Mouse (Mus musculus) bone marrow macrophage, adult 2 months (primary cell): ENCODE measurements around the gene Ctnna3. TPM values are rescaled to one million over a fixed set of nuclear protein-coding genes. Genes with fewer than 3 reads are reported as not detected.
"Not testable (repeated sequence)": the region's sequence is repeated elsewhere in the genome, so short reads cannot be mapped to it uniquely, and the experiment has no call there.

Experiments used
- H3K27ac ChIP-seq: 2 replicates; pipeline ENCODE4 v1.5.1; 2012; ENCODE audit warnings: low read depth, low read length; ENCODE audit not compliant: insufficient read depth
- H3K4me1 ChIP-seq: 2 replicates; pipeline ENCODE4 v1.6.1; 2012; ENCODE audit warnings: low read length; ENCODE audit not compliant: control insufficient read depth, insufficient read depth
- H3K4me3 ChIP-seq: 2 replicates; pipeline ENCODE4 v1.5.1; 2012; ENCODE audit warnings: mild to moderate bottlenecking, low read length, moderate library complexity; ENCODE audit not compliant: insufficient read depth
- CTCF ChIP-seq: IDR thresholded peaks from 2 replicates; pipeline ENCODE4 v1.5.1; 2012; ENCODE audit warnings: low read depth, mild to moderate bottlenecking, low read length, moderate library complexity
- POLR2A ChIP-seq: IDR thresholded peaks from 2 replicates; pipeline ENCODE4 v1.6.1; 2012; ENCODE audit warnings: mild to moderate bottlenecking, low read depth, low read length, borderline replicate concordance
- polyA plus RNA-seq: library from polyadenylated mRNA; stranded (reverse); fragments of >200 nt; gene quantifications from 2 replicates; pipeline ENCODE4 v1.2.4, GENCODE M21; 2012; ENCODE audit not compliant: missing spikeins, insufficient read depth, insufficient read length

Gene Ctnna3
- polyA plus RNA-seq, 1 experiment: not detected

- Histone ChIP-seq H3K4me3 (no peak overlapping the region), H3K27ac (no peak overlapping the region), H3K4me1 (no peaks in the 10 kb centered on the region)
- no peak for TF ChIP-seq POLR2A
- TF ChIP-seq CTCF: no peak
Measured at GRCm38 (mm10) chr10:63403636-63404035, 26.3 kb upstream of the Ctnna3 start.

- H3K4me3 ChIP-seq: no peak overlapping the region
- no peaks in the 10 kb centered on the region for H3K4me1 ChIP-seq
- H3K27ac ChIP-seq: no peak overlapping the region
- TF ChIP-seq POLR2A (no peak), CTCF (no peak)
Measured at GRCm38 (mm10) chr10:63410162-63410956, 19.5 kb upstream of the Ctnna3 start.

GRCm38 (mm10) chr10:63411674-63412073 lies 18.2 kb upstream of the Ctnna3 start:
- not testable (repeated sequence) for H3K27ac ChIP-seq, H3K4me1 ChIP-seq, H3K4me3 ChIP-seq

- no peak for TF ChIP-seq POLR2A
- no peak for TF ChIP-seq CTCF
- H3K27ac ChIP-seq: no peak overlapping the region
- no peak overlapping the region for H3K4me3 ChIP-seq
- peaks cover 12% of the 10 kb centered on the region for H3K4me1 ChIP-seq
Measured at GRCm38 (mm10) chr10:63412756-63413155, 17.1 kb upstream of the Ctnna3 start.

GRCm38 (mm10) chr10:63415287-63415686 lies 14.6 kb upstream of the Ctnna3 start:
- Histone ChIP-seq H3K4me3 (no peak overlapping the region), H3K4me1 (peaks cover 12% of the 10 kb centered on the region), H3K27ac (no peak overlapping the region)
- TF ChIP-seq POLR2A: no peak

- H3K4me3 ChIP-seq: peak overlapping the region; percentile 38
- no peak overlapping the region for H3K27ac ChIP-seq
- peaks cover 12% of the 10 kb centered on the region for H3K4me1 ChIP-seq
- TF ChIP-seq CTCF: no peak
- TF ChIP-seq POLR2A: no peak
Measured at GRCm38 (mm10) chr10:63415850-63416249, 14.0 kb upstream of the Ctnna3 start.

- peaks cover 12% of the 10 kb centered on the region for H3K4me1 ChIP-seq
- H3K27ac ChIP-seq: no peak overlapping the region
- no peak for TF ChIP-seq CTCF
- no peak overlapping the region for H3K4me3 ChIP-seq
Measured at GRCm38 (mm10) chr10:63417061-63417460, 12.8 kb upstream of the Ctnna3 start.

- H3K4me1 ChIP-seq: no peaks in the 10 kb centered on the region; the same call in 1 of the 2 replicates
- no peak within 1 kb of the TSS for H3K4me3 ChIP-seq
- H3K27ac ChIP-seq: no peak within 1 kb of the TSS
- TF ChIP-seq POLR2A (no peak), CTCF (no peak; the same call in 1 of the 2 replicates)
Measured at GRCm38 (mm10) chr10:63421739-63422735, 7.9 kb upstream of the Ctnna3 start, which contains the start of gene Gm7075. Gm7075 (minus strand) TSS chr10:63421789.

- TF ChIP-seq CTCF (no peak), POLR2A (no peak)
- H3K4me3 ChIP-seq: no peak overlapping the region
- H3K4me1 ChIP-seq: no peaks in the 10 kb centered on the region
- no peak overlapping the region for H3K27ac ChIP-seq
Measured at GRCm38 (mm10) chr10:63422736-63422992, 7.2 kb upstream of the Ctnna3 start.
